Mouse (Mus musculus) skeletal muscle tissue, adult 2 months (tissue): ENCODE results near the gene Vmn1r208.
"Not testable (repeated sequence)": the region's sequence is repeated elsewhere in the genome, so short reads cannot be mapped to it uniquely, and the experiment has no call there.

Experiments used
- DNase-seq: peaks from one replicate; pipeline ENCODE4 v3.0.0-alpha.2; 2012; ENCODE audit warnings: low read depth, low spot score

The Vmn1r208 gene

GRCm38 (mm10) chr13:22777300-22777699 is at the start of gene Vmn1r208:
Gene Vmn1r208, minus strand, starts transcription at chr13:22777400.
- not testable (repeated sequence) for DNase-seq

GRCm38 (mm10) chr13:22821601-22822000 is 44.4 kb upstream of the Vmn1r208 start:
- not testable (repeated sequence) for DNase-seq

DNA sequence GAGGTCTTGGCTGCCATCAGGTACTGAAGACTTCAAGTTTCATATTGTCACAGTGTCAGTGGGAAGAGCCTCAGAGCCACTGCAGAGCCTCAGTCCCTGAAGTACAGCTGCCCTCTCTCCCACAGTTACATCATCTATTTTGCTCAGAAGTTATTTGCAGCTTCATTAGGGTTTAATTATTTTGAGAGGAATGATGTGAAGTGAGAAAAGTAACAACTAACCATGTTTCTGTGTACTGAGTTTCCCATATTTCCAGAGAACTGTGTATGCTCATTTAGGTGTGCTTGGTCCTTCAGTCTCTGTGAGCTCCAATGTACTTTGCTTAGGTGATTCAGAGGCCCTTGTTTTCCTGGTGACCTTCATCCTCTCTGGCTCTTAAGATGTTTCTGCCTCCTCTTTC is 32.4 kb upstream of the Vmn1r208 start, which contains the start of gene Vmn1r209:
TSS of gene Vmn1r209 (minus strand) at position 101 of the 400 bp plus-strand sequence.
- not testable (repeated sequence) for DNase-seq

GRCm38 (mm10) chr13:22788096-22788495 is 10.9 kb upstream of the Vmn1r208 start:
- not testable (repeated sequence) for DNase-seq

- DNase-seq, result not testable (repeated sequence)
Measured at GRCm38 (mm10) chr13:22784159-22784558, 7.0 kb upstream of the Vmn1r208 start.

GRCm38 (mm10) chr13:22771592-22771991 is 5.6 kb downstream of the Vmn1r208 start:
- not testable (repeated sequence) for DNase-seq

DNA sequence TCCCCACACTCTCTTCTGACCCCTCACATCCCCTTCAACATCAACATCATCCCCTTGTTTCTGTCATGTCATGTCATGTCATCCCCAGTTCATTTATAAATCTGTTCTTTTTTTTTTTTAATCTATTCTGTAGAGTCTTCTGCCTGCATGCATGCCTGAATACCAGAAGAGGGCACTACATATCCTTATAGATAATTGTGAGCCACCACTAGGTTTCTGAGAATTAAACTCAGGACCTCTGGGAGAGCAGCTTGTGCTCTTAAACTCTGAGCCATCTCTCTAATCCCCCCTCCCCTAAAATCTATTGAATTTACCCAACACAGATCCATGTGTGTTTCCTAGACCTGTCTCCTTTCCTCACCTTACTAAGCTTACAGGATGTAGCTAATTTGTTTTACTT is 29.7 kb downstream of the Vmn1r208 start:
- no peak for DNase-seq

DNA sequence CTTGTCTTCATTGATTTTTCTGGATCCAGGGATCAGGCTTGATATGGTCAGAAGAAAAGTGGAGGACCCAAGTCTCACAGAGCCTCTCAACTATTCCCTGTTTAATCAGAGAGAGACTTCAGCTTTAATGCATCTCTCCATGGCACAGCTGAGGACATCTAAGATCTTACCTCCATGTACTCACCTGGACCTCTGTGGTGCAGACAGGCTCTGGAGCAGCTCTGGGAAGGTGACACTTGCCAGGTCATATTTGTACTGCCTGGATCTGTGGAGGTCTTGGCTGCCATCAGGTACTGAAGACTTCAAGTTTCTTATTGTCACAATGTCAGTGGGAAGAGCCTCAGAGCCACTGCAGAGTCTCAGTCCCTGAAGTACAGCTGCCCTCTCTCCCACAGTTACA is 47.7 kb downstream of the Vmn1r208 start, which contains the start of gene Vmn1r207-ps:
TSS of gene Vmn1r207-ps (minus strand) at position 101 of the 400 bp plus-strand sequence.
- DNase-seq, result not testable (repeated sequence)
